Mouse (Mus musculus): ENCODE results near the gene Dnal1. TPM values are rescaled to one million over a fixed set of nuclear protein-coding genes. Genes with fewer than 3 reads are reported as not detected.
A peak's percentile ranks its signal among the peaks of the same experiment; 100 is the strongest.
"Not testable (repeated sequence)": the region's sequence is repeated elsewhere in the genome, so short reads cannot be mapped to it uniquely, and the experiment has no call there.

Gene Dnal1
- total and polyA plus RNA-seq, 3 experiments = 1.3 to 1.7 TPM; not detected in 1

DNA sequence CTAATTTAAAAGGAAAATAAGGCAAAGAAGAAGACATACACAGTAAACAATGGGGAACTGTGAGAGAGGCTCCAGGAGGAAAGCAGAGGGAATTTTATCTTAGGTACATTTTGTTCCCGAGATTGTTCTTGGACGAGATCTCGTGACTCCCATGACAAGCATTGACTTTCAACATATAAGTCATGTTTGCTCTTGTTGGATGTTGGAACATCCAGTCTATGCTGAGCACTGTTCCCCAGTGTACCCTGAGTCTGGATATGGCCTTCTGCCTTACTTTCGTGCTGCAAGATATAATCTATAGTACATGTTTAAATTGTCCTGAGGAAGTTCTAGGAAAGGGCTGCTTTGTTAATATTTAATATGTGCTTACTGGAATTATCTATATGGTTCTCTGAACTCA, 29.6 kb upstream of the Dnal1 start:
- Histone ChIP-seq H3K9ac (ENCODE audit: control insufficient read depth, low read depth, low read length, poor library complexity, severe bottlenecking) (no peak overlapping the region), H3K27me3 (ENCODE audit: control insufficient read depth in 1 of 2, insufficient read depth in 2 of 2, low read length in 2 of 2) (peaks cover 1 to 7% of the 10 kb centered on the region in 2 experiments), H3K4me3 (ENCODE audit: control insufficient read depth in 1 of 2, insufficient read depth in 1 of 2, low read depth in 2 of 2, low read length in 2 of 2) (no peak overlapping the region), H3K9me3 (replicated peaks; ENCODE audit: insufficient read depth, low read length) (no peaks in the 10 kb centered on the region), H3K36me3 (ENCODE audit: control insufficient read depth in 1 of 2, insufficient read depth in 2 of 2, low read length in 2 of 2) (no peaks in the 10 kb centered on the region), H3K4me1 (ENCODE audit: control insufficient read depth in 1 of 2, insufficient read depth in 2 of 2, low read length in 2 of 2) (no peaks in the 10 kb centered on the region), H3K79me2 (ENCODE audit: control insufficient read depth, insufficient read depth, low read length, poor library complexity) (no peaks in the 10 kb centered on the region), H3K27ac (ENCODE audit: control insufficient read depth, low read depth, low read length) (no peak overlapping the region)
- DNase-seq (ENCODE audit: low read depth, low spot score) = no peak
- TF ChIP-seq MAZ (IDR thresholded peaks at IDR 0.05; ENCODE audit: low read depth, low read length) (no peak), ZKSCAN1 (IDR thresholded peaks at IDR 0.05; ENCODE audit: low read depth, low read length) (no peak), ZMIZ1 (IDR thresholded peaks at IDR 0.05; ENCODE audit: low read depth, low read length) (no peak), NRF1 (IDR thresholded peaks at IDR 0.05; ENCODE audit: insufficient read depth, low read depth, low read length, poor library complexity, severe bottlenecking) (no peak), CTCF (IDR thresholded peaks at IDR 0.05 in 2 of 3, conservative IDR thresholded peaks at IDR 0.05 in 1 of 3; ENCODE audit: control insufficient read depth in 1 of 3, insufficient read depth in 1 of 3, low read depth in 2 of 3, low read length in 3 of 3, poor library complexity in 1 of 3, severe bottlenecking in 1 of 3) (no peak), NELFE (IDR thresholded peaks at IDR 0.05; ENCODE audit: low read depth, low read length) (no peak), JUND (IDR thresholded peaks at IDR 0.05; ENCODE audit: low read depth, low read length) (no peak), POLR2AphosphoS2 (IDR thresholded peaks at IDR 0.05; ENCODE audit: low read length) (no peak), RCOR1 (IDR thresholded peaks at IDR 0.05; ENCODE audit: low read depth, low read length) (no peak), MAFK (IDR thresholded peaks at IDR 0.05; ENCODE audit: borderline replicate concordance, low read depth, low read length) (no peak), CHD2 (IDR thresholded peaks at IDR 0.05; ENCODE audit: low read length) (no peak)

DNA sequence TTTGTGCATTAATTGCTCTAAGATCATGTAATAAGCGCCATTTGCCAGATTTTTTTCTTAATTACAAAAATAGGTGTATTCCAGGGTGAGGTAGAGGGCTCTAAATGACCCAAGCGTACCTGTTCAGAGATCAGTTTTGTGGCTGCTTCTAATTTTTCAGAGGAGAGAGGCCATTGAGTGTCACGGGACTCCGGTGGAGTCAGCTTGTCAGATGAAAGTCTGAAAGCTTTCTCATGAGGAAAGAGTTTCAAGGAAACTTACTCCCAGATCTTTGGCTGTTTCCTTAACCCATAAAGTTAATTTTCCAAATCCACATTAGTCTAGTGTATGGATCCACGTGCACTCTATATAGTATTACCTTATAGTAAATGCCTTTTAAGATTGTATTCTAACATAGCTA, 19.5 kb upstream of the Dnal1 start:
- not testable (repeated sequence) for H3K9me3 ChIP-seq (replicated peaks; ENCODE audit: insufficient read depth, low read length); H3K4me1 ChIP-seq (ENCODE audit: control insufficient read depth in 1 of 2, insufficient read depth in 2 of 2, low read length in 2 of 2); H3K4me3 ChIP-seq (ENCODE audit: control insufficient read depth in 1 of 2, insufficient read depth in 1 of 2, low read depth in 2 of 2, low read length in 2 of 2); H3K27ac ChIP-seq (ENCODE audit: control insufficient read depth, low read depth, low read length); DNase-seq (ENCODE audit: low read depth, low spot score); H3K9ac ChIP-seq (ENCODE audit: control insufficient read depth, low read depth, low read length, poor library complexity, severe bottlenecking); H3K27me3 ChIP-seq (ENCODE audit: control insufficient read depth in 1 of 2, insufficient read depth in 2 of 2, low read length in 2 of 2); H3K36me3 ChIP-seq (ENCODE audit: control insufficient read depth in 1 of 2, insufficient read depth in 2 of 2, low read length in 2 of 2); H3K79me2 ChIP-seq (ENCODE audit: control insufficient read depth, insufficient read depth, low read length, poor library complexity)

DNA sequence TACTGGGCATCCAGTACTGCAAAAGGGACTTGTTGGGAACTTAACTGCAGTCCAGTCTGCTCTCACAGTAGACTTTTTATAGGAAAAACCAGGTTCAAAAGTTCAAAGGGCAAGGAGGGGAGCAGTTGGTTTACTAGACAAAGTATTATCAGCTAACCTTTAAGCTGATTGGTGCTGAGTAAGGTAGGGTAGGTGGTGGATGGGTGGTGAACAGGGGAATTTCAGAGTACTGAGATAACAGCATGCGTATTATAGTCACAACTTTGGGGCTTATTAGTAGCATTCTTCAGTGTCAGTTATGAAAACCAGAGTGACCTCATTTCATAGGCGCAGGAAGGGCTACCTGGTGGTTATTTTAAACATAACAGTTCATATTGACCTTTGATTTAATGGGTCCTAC, 14.6 kb upstream of the Dnal1 start:
- Histone ChIP-seq H3K36me3 (ENCODE audit: control insufficient read depth in 1 of 2, insufficient read depth in 2 of 2, low read length in 2 of 2) (peaks cover 0 to 17% of the 10 kb centered on the region in 2 experiments; a peak in 2 of 4 replicates), H3K27ac (ENCODE audit: control insufficient read depth, low read depth, low read length) (no peak overlapping the region), H3K9me3 (replicated peaks; ENCODE audit: insufficient read depth, low read length) (no peaks in the 10 kb centered on the region), H3K79me2 (ENCODE audit: control insufficient read depth, insufficient read depth, low read length, poor library complexity) (peaks cover 2% of the 10 kb centered on the region; the same call in 1 of the 2 replicates), H3K27me3 (ENCODE audit: control insufficient read depth in 1 of 2, insufficient read depth in 2 of 2, low read length in 2 of 2) (no peaks in the 10 kb centered on the region), H3K4me1 (ENCODE audit: control insufficient read depth in 1 of 2, insufficient read depth in 2 of 2, low read length in 2 of 2) (peaks cover 6 to 10% of the 10 kb centered on the region in 2 experiments), H3K9ac (ENCODE audit: control insufficient read depth, low read depth, low read length, poor library complexity, severe bottlenecking) (no peak overlapping the region), H3K4me3 (ENCODE audit: control insufficient read depth in 1 of 2, insufficient read depth in 1 of 2, low read depth in 2 of 2, low read length in 2 of 2) (no peak overlapping the region; a peak in 1 of 4 replicates)
- peak; percentile 59 for DNase-seq (ENCODE audit: low read depth, low spot score)
- TF ChIP-seq MAX (IDR thresholded peaks at IDR 0.05; ENCODE audit: low read length) = 0 out of 2 replicates have a peak, but pooled peaks have one; percentile 42
- TF ChIP-seq POLR2A (IDR thresholded peaks at IDR 0.05; ENCODE audit: control insufficient read depth in 1 of 2, insufficient read depth in 1 of 2, low read depth in 1 of 2, low read length in 2 of 2, poor library complexity in 1 of 2) = no peak
- TF ChIP-seq GATA1 (IDR thresholded peaks at IDR 0.05; ENCODE audit: low read depth, low read length) = peak; percentile 52
- no peak for TF ChIP-seq ZMIZ1 (IDR thresholded peaks at IDR 0.05; ENCODE audit: low read depth, low read length)
- 0 out of 2 replicates have a peak, but pooled peaks have one; percentile 3 for TF ChIP-seq ETS1 (IDR thresholded peaks at IDR 0.05; ENCODE audit: low read depth, low read length)
- no peak for TF ChIP-seq NRF1 (IDR thresholded peaks at IDR 0.05; ENCODE audit: insufficient read depth, low read depth, low read length, poor library complexity, severe bottlenecking)
- TF ChIP-seq SMC3 (IDR thresholded peaks at IDR 0.05; ENCODE audit: low read depth, low read length) = no peak
